Mouse (Mus musculus) left cerebral cortex, adult 8-10 months (tissue): ENCODE data around the gene Clca3a2. TPM values are rescaled to one million over a fixed set of nuclear protein-coding genes. Genes with fewer than 3 reads are reported as not detected.
"Not testable (repeated sequence)": the region's sequence is repeated elsewhere in the genome, so short reads cannot be mapped to it uniquely, and the experiment has no call there.

Experiments
- DNase-seq, 2 experiments: peaks; one replicate each; pipeline ENCODE4 v3.0.0; 2022; ENCODE audit warnings: low spot score in 2 of 2
- total RNA-seq, 4 experiments: library from RNA; stranded (reverse); gene quantifications; 2 replicates each; pipeline ENCODE4 v1.2.4; 2022

The Clca3a2 gene
- total RNA-seq, 4 experiments from 2014 or later, result not detected

DNA sequence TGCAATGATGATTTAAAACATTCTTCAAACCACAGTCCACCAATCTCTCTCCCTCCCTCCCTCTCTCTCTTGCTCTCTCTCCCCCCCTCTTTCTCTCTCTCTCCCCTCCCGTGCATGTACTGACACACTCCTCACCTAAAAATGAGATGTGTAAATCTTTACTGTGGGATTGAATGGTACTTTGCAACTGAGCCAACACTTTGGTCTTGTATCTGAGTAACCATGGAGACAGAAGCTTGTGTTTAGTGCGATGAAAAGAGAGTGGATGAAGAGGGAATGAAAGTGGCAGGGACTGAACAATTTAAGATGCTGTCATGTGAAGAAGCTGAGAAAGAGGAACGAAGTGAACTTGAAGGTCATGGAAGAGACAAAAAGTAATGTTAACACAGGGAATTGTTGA is 71.6 kb downstream of the Clca3a2 start:
- not testable (repeated sequence) for DNase-seq

Other genes with a start within 250 kb of the Clca3a2 start
- 10 to 100 TPM; 42.0 to 51.7 (median 48.7) TPM for gene Hs2st1, start 249.3 kb downstream of the Clca3a2 start, total RNA-seq
- gene Selenof, start 249.2 kb downstream of the Clca3a2 start, total RNA-seq, result 100 to 1,000 TPM; 210 to 244 (median 232) TPM
- 10 to 100 TPM; 62.2 to 67.4 (median 64.3) TPM for gene Sh3glb1, start 99.2 kb downstream of the Clca3a2 start, total RNA-seq
- under 1 TPM in 3 of 4 experiments, not detected in 1; 0.09 to 0.39 (median 0.35) TPM for gene Clca3a1, start 58.5 kb downstream of the Clca3a2 start, total RNA-seq
- not detected for gene Clca3b, start 29.9 kb upstream of the Clca3a2 start, total RNA-seq
- gene Clca4b, start 113.0 kb upstream of the Clca3a2 start, total RNA-seq, result not detected
- gene Clca4a, start 155.6 kb upstream of the Clca3a2 start, total RNA-seq, result not detected
- gene Clca1, start 213.3 kb upstream of the Clca3a2 start, total RNA-seq, result not detected